Mouse (Mus musculus): ENCODE measurements around the gene Agbl4. TPM values are rescaled to one million over a fixed set of nuclear protein-coding genes. Genes with fewer than 3 reads are reported as not detected.

The Agbl4 gene
- polyA plus RNA-seq, 1 experiment from 2014 or later: not detected

GRCm38 (mm10) chr4:111529996-111530395, 1132.5 kb downstream of the Agbl4 start:
- no peaks in the 10 kb centered on the region for H3K9me3 ChIP-seq (replicated peaks)
- no peaks in the 10 kb centered on the region for H3K36me3 ChIP-seq (replicated peaks)
- H3K27ac ChIP-seq (replicated peaks): peak overlapping the region; percentile 72
- peaks cover 31% of the 10 kb centered on the region for H3K4me1 ChIP-seq (replicated peaks)
- H3K4me2 ChIP-seq: peak overlapping the region; percentile 43
- H3K9ac ChIP-seq: no peak overlapping the region
- no peaks in the 10 kb centered on the region for H3K27me3 ChIP-seq
- ATAC-seq (ENCODE audit: insufficient read depth): no peak; the same call in 1 of the 2 replicates
- WGBS (ENCODE audit: insufficient replicate concordance): 54% methylated on average over 4 of the region's 4 CpGs
- H3K4me3 ChIP-seq (replicated peaks): no peak overlapping the region

- peak overlapping the region; percentile 72 for H3K27ac ChIP-seq (replicated peaks)
- peak overlapping the region; percentile 43 for H3K4me2 ChIP-seq
- WGBS (ENCODE audit: insufficient replicate concordance): 25% methylated on average over 2 of the region's 2 CpGs
- H3K4me1 ChIP-seq (replicated peaks): peaks cover 31% of the 10 kb centered on the region
- no peak overlapping the region for H3K9ac ChIP-seq
- no peak overlapping the region for H3K4me3 ChIP-seq (replicated peaks)
- no peaks in the 10 kb centered on the region for H3K36me3 ChIP-seq (replicated peaks)
- H3K27me3 ChIP-seq: no peaks in the 10 kb centered on the region
- peak; percentile 98 for ATAC-seq (ENCODE audit: insufficient read depth)
- no peaks in the 10 kb centered on the region for H3K9me3 ChIP-seq (replicated peaks)
Observed at GRCm38 (mm10) chr4:111530537-111530936, 1133.1 kb downstream of the Agbl4 start.

- H3K27ac ChIP-seq (replicated peaks): no peak overlapping the region
- no peak for ATAC-seq (ENCODE audit: insufficient read depth)
- H3K4me3 ChIP-seq (replicated peaks): no peak overlapping the region
- no peaks in the 10 kb centered on the region for H3K27me3 ChIP-seq
- H3K4me2 ChIP-seq: no peak overlapping the region
- H3K4me1 ChIP-seq (replicated peaks): no peaks in the 10 kb centered on the region
- H3K9ac ChIP-seq: no peak overlapping the region
- H3K36me3 ChIP-seq (replicated peaks): no peaks in the 10 kb centered on the region
- WGBS (ENCODE audit: insufficient replicate concordance): 24% methylated on average over 2 of the region's 2 CpGs
- H3K9me3 ChIP-seq (replicated peaks): no peaks in the 10 kb centered on the region
Observed at GRCm38 (mm10) chr4:111544684-111545083, 1147.2 kb downstream of the Agbl4 start.

- Histone ChIP-seq H3K27ac (replicated peaks) (no peak overlapping the region), H3K27me3 (no peaks in the 10 kb centered on the region), H3K4me2 (no peak overlapping the region), H3K4me3 (replicated peaks) (no peak overlapping the region), H3K36me3 (replicated peaks) (no peaks in the 10 kb centered on the region), H3K9me3 (replicated peaks) (no peaks in the 10 kb centered on the region), H3K4me1 (replicated peaks) (no peaks in the 10 kb centered on the region), H3K9ac (no peak overlapping the region)
- WGBS (ENCODE audit: insufficient replicate concordance): 64% methylated on average over 7 of the region's 7 CpGs
- ATAC-seq (ENCODE audit: insufficient read depth): no peak
Observed at GRCm38 (mm10) chr4:111546009-111546408, 1148.5 kb downstream of the Agbl4 start.

- no peak overlapping the region for H3K9ac ChIP-seq
- no peak for ATAC-seq (ENCODE audit: insufficient read depth)
- H3K4me1 ChIP-seq (replicated peaks): no peaks in the 10 kb centered on the region
- no peaks in the 10 kb centered on the region for H3K27me3 ChIP-seq
- no peak overlapping the region for H3K4me2 ChIP-seq
- 45% methylated on average over 2 of the region's 2 CpGs for WGBS (ENCODE audit: insufficient replicate concordance)
- no peaks in the 10 kb centered on the region for H3K36me3 ChIP-seq (replicated peaks)
- no peak overlapping the region for H3K4me3 ChIP-seq (replicated peaks)
- H3K9me3 ChIP-seq (replicated peaks): no peaks in the 10 kb centered on the region
- H3K27ac ChIP-seq (replicated peaks): no peak overlapping the region
Observed at GRCm38 (mm10) chr4:111555426-111555825, 1158.0 kb downstream of the Agbl4 start.

- H3K4me2 ChIP-seq: no peak overlapping the region
- WGBS (ENCODE audit: insufficient replicate concordance): 70% methylated on average over 10 of the region's 10 CpGs
- no peak overlapping the region for H3K9ac ChIP-seq
- H3K36me3 ChIP-seq (replicated peaks): no peaks in the 10 kb centered on the region
- no peaks in the 10 kb centered on the region for H3K4me1 ChIP-seq (replicated peaks)
- no peak overlapping the region for H3K4me3 ChIP-seq (replicated peaks)
- H3K9me3 ChIP-seq (replicated peaks): no peaks in the 10 kb centered on the region
- no peaks in the 10 kb centered on the region for H3K27me3 ChIP-seq
- ATAC-seq (ENCODE audit: insufficient read depth): no peak
- H3K27ac ChIP-seq (replicated peaks): no peak overlapping the region
Observed at GRCm38 (mm10) chr4:111577087-111577773, 1179.8 kb downstream of the Agbl4 start.

GRCm38 (mm10) chr4:111579115-111579862, 1181.8 kb downstream of the Agbl4 start:
- no peaks in the 10 kb centered on the region for H3K36me3 ChIP-seq (replicated peaks)
- no peak overlapping the region for H3K9ac ChIP-seq
- no peak overlapping the region for H3K4me2 ChIP-seq
- no peaks in the 10 kb centered on the region for H3K4me1 ChIP-seq (replicated peaks)
- H3K27ac ChIP-seq (replicated peaks): no peak overlapping the region
- 29% methylated on average over 4 of the region's 4 CpGs for WGBS (ENCODE audit: insufficient replicate concordance)
- no peak for ATAC-seq (ENCODE audit: insufficient read depth)
- H3K27me3 ChIP-seq: no peaks in the 10 kb centered on the region
- no peaks in the 10 kb centered on the region for H3K9me3 ChIP-seq (replicated peaks)
- H3K4me3 ChIP-seq (replicated peaks): no peak overlapping the region

GRCm38 (mm10) chr4:111579863-111580224, 1182.4 kb downstream of the Agbl4 start:
- Histone ChIP-seq H3K36me3 (replicated peaks) (no peaks in the 10 kb centered on the region), H3K27ac (replicated peaks) (no peak overlapping the region), H3K9me3 (replicated peaks) (no peaks in the 10 kb centered on the region), H3K27me3 (no peaks in the 10 kb centered on the region), H3K4me2 (no peak overlapping the region), H3K9ac (no peak overlapping the region), H3K4me3 (replicated peaks) (no peak overlapping the region), H3K4me1 (replicated peaks) (no peaks in the 10 kb centered on the region)
- WGBS (ENCODE audit: insufficient replicate concordance): 43% methylated on average over 4 of the region's 4 CpGs
- no peak for ATAC-seq (ENCODE audit: insufficient read depth)

GRCm38 (mm10) chr4:111580239-111580638, 1182.8 kb downstream of the Agbl4 start:
- no peak overlapping the region for H3K9ac ChIP-seq
- no peaks in the 10 kb centered on the region for H3K4me1 ChIP-seq (replicated peaks)
- no peak for ATAC-seq (ENCODE audit: insufficient read depth)
- H3K9me3 ChIP-seq (replicated peaks): no peaks in the 10 kb centered on the region
- no peak overlapping the region for H3K4me3 ChIP-seq (replicated peaks)
- no peak overlapping the region for H3K4me2 ChIP-seq
- H3K27me3 ChIP-seq: no peaks in the 10 kb centered on the region
- no peak overlapping the region for H3K27ac ChIP-seq (replicated peaks)
- WGBS (ENCODE audit: insufficient replicate concordance): 65% methylated on average over 1 of the region's 1 CpGs
- H3K36me3 ChIP-seq (replicated peaks): no peaks in the 10 kb centered on the region

GRCm38 (mm10) chr4:111583562-111584237, 1186.2 kb downstream of the Agbl4 start:
- no peaks in the 10 kb centered on the region for H3K36me3 ChIP-seq (replicated peaks)
- H3K9me3 ChIP-seq (replicated peaks): no peaks in the 10 kb centered on the region
- H3K27ac ChIP-seq (replicated peaks): no peak overlapping the region
- H3K4me3 ChIP-seq (replicated peaks): no peak overlapping the region
- H3K9ac ChIP-seq: no peak overlapping the region
- no peaks in the 10 kb centered on the region for H3K4me1 ChIP-seq (replicated peaks)
- H3K27me3 ChIP-seq: no peaks in the 10 kb centered on the region
- ATAC-seq (ENCODE audit: insufficient read depth): no peak
- H3K4me2 ChIP-seq: no peak overlapping the region
- 53% methylated on average over 10 of the region's 10 CpGs for whole genome bisulfite sequencing (ENCODE audit: insufficient replicate concordance)

- Histone ChIP-seq H3K4me3 (replicated peaks) (no peak overlapping the region), H3K4me2 (no peak overlapping the region), H3K9me3 (replicated peaks) (no peaks in the 10 kb centered on the region), H3K4me1 (replicated peaks) (no peaks in the 10 kb centered on the region), H3K9ac (no peak overlapping the region), H3K27me3 (no peaks in the 10 kb centered on the region), H3K36me3 (replicated peaks) (no peaks in the 10 kb centered on the region), H3K27ac (replicated peaks) (no peak overlapping the region)
- 50% methylated on average over 7 of the region's 7 CpGs for WGBS (ENCODE audit: insufficient replicate concordance)
- no peak for ATAC-seq (ENCODE audit: insufficient read depth)
Observed at GRCm38 (mm10) chr4:111584286-111584685, 1186.8 kb downstream of the Agbl4 start.

Measured in liver, embryonic 15.5 days (tissue).